Mouse (Mus musculus) CH12.LX (cell line): ENCODE data around the gene Golga4. TPM values are rescaled to one million over a fixed set of nuclear protein-coding genes. Genes with fewer than 3 reads are reported as not detected.

Experiments
- DNase-seq: peaks from one replicate; pipeline ENCODE4 v3.0.0-alpha.2; 2013; ENCODE audit errors: extremely low read depth
- H3K27ac ChIP-seq: 2 replicates; pipeline ENCODE4 v1.5.1; 2012; ENCODE audit warnings: low read depth, mild to moderate bottlenecking, control low read depth, moderate library complexity; ENCODE audit not compliant: insufficient read depth
- H3K27me3 ChIP-seq: replicated peaks from 2 replicates; pipeline ENCODE3; 2012; ENCODE audit warnings: inconsistent platforms
- H3K36me3 ChIP-seq, 2 experiments: replicated peaks in 1 of 2; 2 replicates each; pipeline versions ENCODE3 to v1.6.1; 2012; ENCODE audit warnings: inconsistent platforms in 1 of 2, low read length in 1 of 2, mild to moderate bottlenecking in 1 of 2, mixed read lengths in 1 of 2, moderate library complexity in 1 of 2; ENCODE audit not compliant: control insufficient read depth in 1 of 2, insufficient read depth in 1 of 2
- H3K4me1 ChIP-seq, 2 experiments: 2 replicates each; pipeline ENCODE4 v1.6.1; 2012; ENCODE audit warnings: inconsistent platforms in 1 of 2, moderate library complexity in 1 of 2; ENCODE audit not compliant: insufficient read depth in 2 of 2, control insufficient read depth in 1 of 2
- H3K4me2 ChIP-seq: 2 replicates; pipeline ENCODE4 v1.6.1; 2012; ENCODE audit warnings: low read depth, mild to moderate bottlenecking, control low read depth; ENCODE audit not compliant: poor library complexity, insufficient read depth, severe bottlenecking
- H3K4me3 ChIP-seq, 3 experiments: fragments of 150-350 bp in 1 of 3; sonication (generic) in 1 of 3; replicated peaks in 1 of 3; 2 replicates each; pipeline versions ENCODE3 to v1.5.1; 2011 to 2012; ENCODE audit warnings: low read depth in 2 of 3, low read length in 2 of 3, mild to moderate bottlenecking in 2 of 3, moderate library complexity in 2 of 3, control low read depth in 1 of 3, improper control_type of control experiment in 1 of 3, inconsistent platforms in 1 of 3, mixed read lengths in 1 of 3; ENCODE audit not compliant: poor library complexity in 1 of 3
- H3K79me2 ChIP-seq: replicated peaks from 2 replicates; pipeline ENCODE4 v1.6.1; 2012; ENCODE audit warnings: mild to moderate bottlenecking, moderate library complexity; ENCODE audit not compliant: control insufficient read depth, poor library complexity, insufficient read depth, severe bottlenecking; ENCODE audit errors: extremely low read depth
- H3K9ac ChIP-seq: 2 replicates; pipeline ENCODE4 v1.6.1; 2012; ENCODE audit warnings: low read depth, mild to moderate bottlenecking, control low read depth, moderate library complexity; ENCODE audit not compliant: insufficient read depth
- H3K9me3 ChIP-seq: replicated peaks from 2 replicates; pipeline ENCODE3; 2012; ENCODE audit warnings: low read length, inconsistent platforms, mixed read lengths
- BHLHE40 ChIP-seq: IDR thresholded peaks from 2 replicates; pipeline ENCODE4 v1.6.1; 2011; ENCODE audit warnings: mild to moderate bottlenecking, low read depth, low read length, improper control_type of control experiment
- CHD1 ChIP-seq: IDR thresholded peaks from 2 replicates; pipeline ENCODE4 v1.6.1; 2012; ENCODE audit warnings: low read depth, low read length, improper control_type of control experiment, inconsistent platforms
- CHD2 ChIP-seq: IDR thresholded peaks from 2 replicates; pipeline ENCODE4 v1.6.1; 2011; ENCODE audit warnings: low read length, improper control_type of control experiment
- E2F4 ChIP-seq: IDR thresholded peaks from 2 replicates; pipeline ENCODE4 v1.6.1; 2011; ENCODE audit warnings: low read depth, low read length, improper control_type of control experiment; ENCODE audit not compliant: insufficient replicate concordance
- ETS1 ChIP-seq: conservative IDR thresholded peaks from 2 replicates; pipeline ENCODE4 v1.6.1; 2012; ENCODE audit warnings: low read depth, mild to moderate bottlenecking, inconsistent platforms, low read length, improper control_type of control experiment, moderate library complexity
- IRF4 ChIP-seq: IDR thresholded peaks from 2 replicates; pipeline ENCODE4 v1.6.1; 2014; ENCODE audit warnings: low read depth, mild to moderate bottlenecking, inconsistent platforms, low read length, improper control_type of control experiment
- JUN ChIP-seq: IDR thresholded peaks from 2 replicates; pipeline ENCODE4 v1.6.1; 2011; ENCODE audit warnings: low read depth, mild to moderate bottlenecking, low read length, improper control_type of control experiment, moderate library complexity; ENCODE audit not compliant: insufficient read depth
- MYC ChIP-seq: IDR thresholded peaks from 2 replicates; pipeline ENCODE4 v1.6.1; 2011; ENCODE audit warnings: low read depth, mild to moderate bottlenecking, improper control_type of control experiment, low read length
- POLR2A ChIP-seq: IDR thresholded peaks from 2 replicates; pipeline ENCODE4 v1.6.1; 2011; ENCODE audit warnings: low read depth, mild to moderate bottlenecking, improper control_type of control experiment, low read length
- POLR2AphosphoS2 ChIP-seq: IDR thresholded peaks from 2 replicates; pipeline ENCODE4 v1.6.1; 2011; ENCODE audit warnings: low read depth, low read length, improper control_type of control experiment
- RAD21 ChIP-seq: IDR thresholded peaks from 2 replicates; pipeline ENCODE4 v1.6.1; 2011; ENCODE audit warnings: low read depth, mild to moderate bottlenecking, low read length, improper control_type of control experiment, moderate library complexity
- SMC3 ChIP-seq: IDR thresholded peaks from 2 replicates; pipeline ENCODE4 v1.6.1; 2011; ENCODE audit warnings: low read depth, low read length, improper control_type of control experiment
- TBP ChIP-seq: conservative IDR thresholded peaks from 2 replicates; pipeline ENCODE4 v1.6.1; 2011; ENCODE audit warnings: low read depth, low read length, improper control_type of control experiment
- USF1 ChIP-seq: IDR thresholded peaks from 2 replicates; pipeline ENCODE4 v1.6.1; 2014; ENCODE audit warnings: low read depth, mild to moderate bottlenecking, inconsistent platforms, low read length, improper control_type of control experiment
- USF2 ChIP-seq: conservative IDR thresholded peaks from 2 replicates; pipeline ENCODE4 v1.6.1; 2011; ENCODE audit warnings: low read depth, low read length, improper control_type of control experiment
- ZC3H11A ChIP-seq: IDR thresholded peaks from 2 replicates; pipeline ENCODE4 v1.6.1; 2012; ENCODE audit warnings: low read depth, mild to moderate bottlenecking, inconsistent platforms, low read length, improper control_type of control experiment
- ZMIZ1 ChIP-seq: IDR thresholded peaks from 2 replicates; pipeline ENCODE4 v1.6.1; 2012; ENCODE audit warnings: low read depth, mild to moderate bottlenecking, inconsistent platforms, low read length, improper control_type of control experiment
- dilution Hi-C: fragments of 300-500 bp; cut with MboI; formaldehyde crosslinking; loops from 2 replicates; pipeline ENCODE4 v1.14.3; 2020; ENCODE audit warnings: low sequenced_read_pairs; ENCODE audit not compliant: extremely low pct_unique_long_range_greater_than_20kb, extremely low pct_ligation_motif_present
- in situ Hi-C: fragments of 300-500 bp; cut with MboI; formaldehyde crosslinking; loops from 3 replicates; pipeline ENCODE4 v1.14.3; 2019; ENCODE audit warnings: low sequenced_read_pairs, low pct_ligation_motif_present, low pct_unique_long_range_greater_than_20kb, mixed read lengths
- polyA plus RNA-seq: library from polyadenylated mRNA; unstranded; fragments of >175 nt; gene quantifications from 2 replicates; pipeline ENCODE4 v1.2.1, GENCODE M21; 2012; ENCODE audit warnings: low read depth; ENCODE audit not compliant: insufficient read length
- total RNA-seq, 2 experiments: library from RNA; depleted of rRNA; stranded (reverse); fragments of 300-350 nt in 1 of 2; fragments of >200 nt in 1 of 2; gene quantifications; 2 replicates each; pipeline ENCODE4 v1.2.3; 2012 to 2014

Gene Golga4
- total and polyA plus RNA-seq, 3 experiments: 23.7 to 37.2 (median 33.1) TPM

- Histone ChIP-seq H3K9ac (no peak overlapping the region), H3K79me2 (no peaks in the 10 kb centered on the region), H3K36me3 (no peaks in the 10 kb centered on the region), H3K4me1 (peaks cover 0 to 2% of the 10 kb centered on the region in 2 experiments; a peak in 1 of 4 replicates), H3K4me3 (no peak overlapping the region), H3K9me3 (no peaks in the 10 kb centered on the region), H3K27me3 (peaks cover 19% of the 10 kb centered on the region), H3K4me2 (no peak overlapping the region), H3K27ac (no peak overlapping the region)
- dilution Hi-C loops (no loop called here), in situ Hi-C loops (no loop called here)
- TF ChIP-seq IRF4 (no peak), RAD21 (no peak), E2F4 (no peak), ZMIZ1 (no peak), ZC3H11A (no peak), TBP (no peak), USF1 (no peak), CHD1 (no peak), USF2 (no peak), POLR2AphosphoS2 (no peak), MYC (no peak), BHLHE40 (no peak), JUN (no peak)
- no peak for DNase-seq
Measured at GRCm38 (mm10) chr9:118617237-118617636, 111.2 kb downstream of the Golga4 start.

DNA sequence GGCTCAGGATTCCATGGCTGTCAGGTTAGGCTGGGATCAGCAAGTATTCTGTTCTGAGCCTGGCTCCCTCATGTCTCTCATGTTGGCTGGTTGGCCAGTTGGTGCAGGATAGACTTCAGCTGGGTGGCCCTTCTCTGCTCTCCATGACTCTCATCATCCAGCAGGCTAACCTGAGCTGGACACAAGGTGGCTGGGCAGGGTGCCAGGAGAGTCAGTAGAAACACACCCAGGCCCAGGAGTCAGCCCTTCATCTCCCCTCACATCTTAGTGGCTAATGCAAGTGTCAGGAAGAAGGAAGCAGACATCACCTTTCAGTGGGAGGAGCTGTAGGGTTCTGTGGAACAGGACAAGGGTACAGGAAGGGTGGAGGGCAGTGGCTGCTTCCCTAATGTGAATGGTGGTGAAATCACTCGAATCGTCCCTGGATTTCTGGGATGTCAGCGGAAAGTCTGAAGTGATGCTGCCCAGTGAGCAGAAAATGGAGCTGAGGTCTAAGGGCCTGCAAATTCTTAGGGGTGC, 112.7 kb downstream of the Golga4 start:
- Histone ChIP-seq H3K27me3 (peaks cover 32% of the 10 kb centered on the region), H3K4me3 (no peak overlapping the region), H3K9me3 (no peaks in the 10 kb centered on the region), H3K79me2 (no peaks in the 10 kb centered on the region), H3K27ac (no peak overlapping the region), H3K4me2 (no peak overlapping the region), H3K36me3 (no peaks in the 10 kb centered on the region), H3K4me1 (no peaks in the 10 kb centered on the region; a peak in 1 of 4 replicates), H3K9ac (no peak overlapping the region)
- in situ Hi-C loops (no loop called here), dilution Hi-C loops (no loop called here)
- TF ChIP-seq ETS1 (no peak), CHD2 (no peak), POLR2A (no peak), SMC3 (no peak), CHD1 (no peak)
- no peak for DNase-seq
